Mouse (Mus musculus): Measurements from ENCODE around the gene Cyp4f14. TPM values are rescaled to one million over a fixed set of nuclear protein-coding genes. Genes with fewer than 3 reads are reported as not detected.
"Not testable (repeated sequence)": the region's sequence is repeated elsewhere in the genome, so short reads cannot be mapped to it uniquely, and the experiment has no call there.

The Cyp4f14 gene
- total RNA-seq, 2 experiments from 2014 or later = 4.1 to 5.4 TPM

DNA sequence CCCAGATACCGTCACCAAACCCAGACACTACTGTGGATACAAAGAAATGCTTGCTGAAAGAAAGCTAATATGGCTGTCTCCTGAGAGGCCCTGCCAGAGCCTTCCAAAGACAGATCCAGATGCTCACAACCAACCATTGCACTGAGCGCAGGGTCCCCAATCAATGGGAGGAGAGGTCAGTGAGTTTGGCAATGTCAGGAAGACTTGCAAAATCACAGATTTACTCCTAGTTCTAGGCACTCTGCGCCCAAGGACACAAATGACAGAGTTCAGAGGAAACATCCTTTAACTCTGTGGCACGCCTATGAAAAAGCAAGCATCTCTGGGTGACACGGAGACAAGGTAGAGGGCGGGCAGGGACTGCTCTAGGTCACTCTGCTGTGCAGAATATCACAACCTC is 27.5 kb downstream of the Cyp4f14 start:
- no peak overlapping the region for H3K27ac ChIP-seq
- no peak for TF ChIP-seq CTCF (conservative IDR thresholded peaks at IDR 0.05)
- no peak for DNase-seq (ENCODE audit: low spot score in 2 of 2)
- H3K4me3 ChIP-seq = no peak overlapping the region

DNA sequence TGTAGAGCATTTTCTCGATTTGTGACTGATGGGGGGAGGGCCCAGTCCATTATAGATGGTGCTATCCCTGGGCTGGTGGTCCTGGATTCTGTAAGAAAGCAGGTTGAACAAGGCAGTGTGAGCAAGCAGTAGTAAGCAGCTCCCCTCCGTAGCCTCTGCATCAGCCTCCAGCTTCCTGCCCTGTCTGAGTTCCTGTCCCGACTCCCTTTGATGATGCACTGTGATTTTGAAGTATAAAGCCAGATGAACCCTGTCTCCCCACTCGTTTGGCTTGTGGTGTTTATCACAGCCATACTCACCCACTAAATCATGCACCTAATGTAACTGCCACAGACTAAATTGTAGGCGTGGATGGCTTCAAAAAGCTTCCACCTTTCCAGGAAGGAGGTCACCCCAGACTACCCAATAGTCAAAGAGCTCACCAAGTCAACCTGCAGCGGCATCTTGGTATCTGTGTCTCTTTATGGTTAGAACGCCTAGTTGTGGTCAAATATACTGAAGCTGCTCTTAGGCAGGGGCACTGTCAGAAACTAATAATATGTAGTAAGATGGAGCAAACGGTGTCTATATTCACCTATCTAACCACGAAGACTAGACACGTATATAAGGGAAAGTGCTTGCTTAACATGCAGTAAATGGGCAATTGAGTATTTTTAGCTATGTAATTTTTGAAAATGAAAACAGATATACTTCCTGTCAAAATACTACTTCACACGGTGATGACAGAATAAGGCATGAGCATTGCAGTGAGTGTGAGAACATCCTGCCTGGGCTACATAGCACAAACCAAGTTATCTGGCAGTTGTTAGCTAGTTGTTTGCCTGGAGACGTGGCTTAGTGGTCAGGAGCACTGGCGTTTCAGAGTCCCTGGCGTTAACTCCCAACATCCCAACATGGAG is 36.6 kb downstream of the Cyp4f14 start:
- no peak for TF ChIP-seq CTCF (conservative IDR thresholded peaks at IDR 0.05)

DNA sequence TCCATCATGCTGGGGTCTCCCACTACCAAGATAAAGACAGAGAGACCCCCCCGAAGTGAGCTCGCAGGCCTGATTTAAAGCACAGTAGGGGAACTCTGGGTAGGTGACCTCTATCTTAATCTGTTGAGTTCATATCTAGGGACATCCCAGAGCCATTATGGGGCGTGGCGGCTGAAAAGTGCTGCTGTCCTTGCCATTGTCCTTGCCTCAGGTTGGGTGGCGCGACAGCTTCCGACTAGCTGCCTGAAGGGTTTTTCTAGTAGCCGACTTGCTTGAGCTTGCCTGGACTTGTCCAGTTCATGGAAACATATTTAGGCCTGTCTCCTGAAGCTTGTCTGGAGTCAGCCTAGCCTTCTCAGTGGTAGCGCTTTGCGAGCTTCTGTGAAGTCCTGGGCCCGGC is 38.4 kb downstream of the Cyp4f14 start:
- no peak overlapping the region for H3K27ac ChIP-seq
- TF ChIP-seq CTCF (conservative IDR thresholded peaks at IDR 0.05) = no peak
- DNase-seq (ENCODE audit: low spot score in 2 of 2) = no peak
- no peak overlapping the region for H3K4me3 ChIP-seq

More for the DNA sequence above, 36.6 kb downstream of the Cyp4f14 start:
- no peak for DNase-seq (ENCODE audit: low spot score in 2 of 2)
- no peak overlapping the region for H3K4me3 ChIP-seq
- H3K27ac ChIP-seq = no peak overlapping the region

DNA sequence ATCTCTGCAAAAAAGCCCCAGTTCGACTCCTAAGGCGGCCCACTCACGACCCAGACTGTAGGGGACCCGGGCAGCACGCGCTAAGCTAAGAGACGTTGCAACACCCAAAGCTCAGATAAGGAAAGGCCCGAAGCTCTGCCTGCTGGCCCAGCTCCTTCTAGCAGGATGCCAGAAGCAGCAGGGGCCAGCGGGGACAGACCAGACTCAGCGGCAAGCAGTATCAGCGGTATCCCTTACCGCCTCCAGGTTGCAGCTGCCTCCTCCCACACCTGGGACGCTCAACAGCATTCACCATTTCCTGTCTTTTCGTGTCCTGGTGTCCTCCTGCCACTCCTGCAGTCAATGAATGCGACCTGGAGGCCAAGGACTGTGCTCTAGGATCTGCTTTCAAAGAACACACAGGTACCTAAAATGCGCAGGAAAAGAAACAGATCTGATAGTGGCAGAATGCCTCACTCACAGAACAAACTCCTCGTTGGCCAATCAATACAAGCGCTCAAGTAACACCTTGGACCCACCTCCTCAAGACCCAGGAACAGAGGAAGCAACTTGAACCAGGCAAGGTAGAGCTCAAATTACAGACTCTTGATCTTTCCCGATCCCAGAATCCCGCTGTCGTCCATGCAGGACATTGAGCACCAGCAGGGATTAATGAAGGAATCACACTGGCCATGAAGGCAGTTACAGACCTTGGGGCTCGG is 39.5 kb downstream of the Cyp4f14 start:
- Histone ChIP-seq H3K4me3 (no peak overlapping the region), H3K27ac (no peak overlapping the region)
- DNase-seq (ENCODE audit: low spot score in 2 of 2) = no peak
- TF ChIP-seq CTCF (conservative IDR thresholded peaks at IDR 0.05) = no peak

DNA sequence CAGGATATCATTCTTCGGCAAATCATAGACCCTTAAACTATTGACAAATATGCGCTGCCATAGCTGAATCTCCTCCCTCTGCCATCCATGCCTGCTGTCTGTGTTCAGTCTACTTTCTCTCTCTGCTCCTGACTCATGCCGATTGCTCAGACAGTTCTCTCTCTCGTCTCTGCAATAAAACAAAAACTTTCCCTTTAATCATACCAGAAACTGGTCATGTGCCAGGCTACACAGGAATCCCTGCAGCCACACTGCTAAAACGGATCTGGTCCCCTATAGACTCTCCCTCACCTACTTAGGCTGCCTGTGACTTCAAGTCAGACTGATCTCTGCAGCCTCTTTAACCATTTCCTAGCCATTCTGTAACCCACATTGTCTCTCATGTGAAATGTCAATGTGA is 44.4 kb downstream of the Cyp4f14 start:
- Histone ChIP-seq H3K27ac (no peak overlapping the region), H3K4me3 (no peak overlapping the region)
- no peak for TF ChIP-seq CTCF (conservative IDR thresholded peaks at IDR 0.05)
- peak in 1 of 2 experiments; percentile 1 for DNase-seq (ENCODE audit: low spot score in 2 of 2)

DNA sequence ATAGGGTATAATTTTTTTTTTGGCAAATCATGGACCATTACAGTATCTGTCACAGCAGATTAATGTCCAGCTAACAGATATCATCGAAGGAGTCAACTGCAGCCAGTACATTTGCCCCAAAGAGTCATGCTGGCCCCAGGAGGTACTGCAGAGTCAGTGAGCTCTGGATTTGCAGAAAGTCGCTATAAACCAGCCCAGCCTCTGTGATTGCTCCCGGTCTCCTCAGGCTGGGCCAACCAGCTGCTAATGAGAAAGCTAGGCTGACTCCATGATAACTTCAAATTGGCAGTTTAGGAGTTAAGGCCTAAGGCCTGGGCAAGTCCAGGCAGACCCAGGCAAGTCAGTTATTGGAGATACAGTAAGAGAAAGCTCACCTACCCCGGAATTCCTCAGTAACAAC is 45.1 kb downstream of the Cyp4f14 start:
- TF ChIP-seq CTCF (conservative IDR thresholded peaks at IDR 0.05) = no peak
- no peak for DNase-seq (ENCODE audit: low spot score in 2 of 2)
- H3K4me3 ChIP-seq = no peak overlapping the region
- H3K27ac ChIP-seq = no peak overlapping the region

DNA sequence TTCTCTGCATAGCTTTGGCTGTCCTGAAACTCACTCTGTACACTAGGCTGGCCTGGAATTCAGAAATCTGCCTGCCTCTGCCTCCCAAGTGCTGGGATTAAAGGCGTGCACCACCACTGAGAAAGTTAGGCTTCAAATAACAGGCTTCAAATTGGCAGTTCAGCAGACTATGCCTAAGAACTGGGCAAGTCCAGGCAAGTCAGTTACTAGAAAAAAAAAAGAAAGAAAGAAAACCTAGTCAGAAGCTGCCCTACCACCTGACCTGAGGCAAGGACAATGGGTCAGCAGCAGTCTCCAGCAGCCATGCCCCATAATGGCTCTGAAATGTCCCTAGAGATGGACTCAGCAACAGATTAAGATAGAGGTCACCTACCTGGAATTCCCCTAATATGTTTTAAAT is 45.7 kb downstream of the Cyp4f14 start:
- no peak for DNase-seq (ENCODE audit: low spot score in 2 of 2)
- Histone ChIP-seq H3K27ac (no peak overlapping the region), H3K4me3 (no peak overlapping the region)
- TF ChIP-seq CTCF (conservative IDR thresholded peaks at IDR 0.05) = no peak

DNA sequence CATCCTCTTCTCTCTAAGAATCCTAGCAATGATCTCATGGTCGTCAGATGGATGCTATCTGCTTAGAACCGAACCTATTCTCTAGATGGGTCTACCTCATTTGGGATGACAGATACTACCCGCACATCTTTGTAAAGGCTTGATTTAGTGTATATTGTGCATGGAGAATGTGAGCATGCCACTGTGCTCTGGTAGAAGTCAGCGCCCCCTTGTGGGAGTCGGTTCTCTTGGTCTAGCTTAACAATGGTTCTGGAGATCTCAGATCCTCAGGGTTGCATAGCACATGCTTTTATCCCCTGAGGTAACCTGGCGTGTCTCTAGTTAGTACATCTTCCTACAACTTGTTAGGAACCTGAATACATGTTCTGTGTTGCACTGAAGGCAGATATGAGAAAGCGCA is 49.9 kb downstream of the Cyp4f14 start:
- DNase-seq (ENCODE audit: low spot score in 2 of 2); H3K4me3 ChIP-seq; H3K27ac ChIP-seq: not testable (repeated sequence)
- peak; percentile 24; the same call in 1 of the 2 replicates for TF ChIP-seq CTCF (conservative IDR thresholded peaks at IDR 0.05)

DNA sequence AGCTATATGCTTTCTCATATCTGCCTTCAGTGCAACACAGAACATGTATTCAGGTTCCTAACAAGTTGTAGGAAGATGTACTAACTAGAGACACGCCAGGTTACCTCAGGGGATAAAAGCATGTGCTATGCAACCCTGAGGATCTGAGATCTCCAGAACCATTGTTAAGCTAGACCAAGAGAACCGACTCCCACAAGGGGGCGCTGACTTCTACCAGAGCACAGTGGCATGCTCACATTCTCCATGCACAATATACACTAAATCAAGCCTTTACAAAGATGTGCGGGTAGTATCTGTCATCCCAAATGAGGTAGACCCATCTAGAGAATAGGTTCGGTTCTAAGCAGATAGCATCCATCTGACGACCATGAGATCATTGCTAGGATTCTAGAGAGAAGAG is 60.4 kb downstream of the Cyp4f14 start:
- H3K27ac ChIP-seq; H3K4me3 ChIP-seq; DNase-seq (ENCODE audit: low spot score in 2 of 2): not testable (repeated sequence)

Other genes with a start within 250 kb of the Cyp4f14 start
- 10 to 100 TPM; 16.7 to 20.7 TPM for gene Cyp4f15, start 231.7 kb downstream of the Cyp4f14 start, total RNA-seq (2021)
- 10 to 100 TPM; 89.6 to 97.0 TPM for gene Zfp871, start 129.1 kb downstream of the Cyp4f14 start, total RNA-seq (2021)
- 1 to 10 TPM; 6.3 to 7.3 TPM for gene Zfp811, start 107.4 kb downstream of the Cyp4f14 start, total RNA-seq (2021)
- gene Zfp799, start 87.1 kb downstream of the Cyp4f14 start, total RNA-seq (2021) = 10 to 100 TPM; 30.7 to 34.6 TPM
- 10 to 100 TPM; 10.4 to 10.9 TPM for gene Zfp870, start 25.7 kb downstream of the Cyp4f14 start, total RNA-seq (2021)
- gene Cyp4f13, start 30.1 kb upstream of the Cyp4f14 start, total RNA-seq (2021) = 10 to 100 TPM; 23.7 to 27.6 TPM
- 1 to 10 TPM; 5.6 to 6.5 TPM for gene Zfp472, start 48.5 kb upstream of the Cyp4f14 start, total RNA-seq (2021)
- gene Zfp952, start 75.8 kb upstream of the Cyp4f14 start, total RNA-seq (2021) = 10 to 100 TPM; 17.9 to 19.0 TPM
- 10 to 100 TPM; 19.3 to 21.9 TPM for gene Zfp763, start 116.1 kb upstream of the Cyp4f14 start, total RNA-seq (2021)
- not detected for gene 4921501E09Rik, start 150.7 kb upstream of the Cyp4f14 start, total RNA-seq (2021)
- 10 to 100 TPM; 17.3 to 21.8 TPM for gene Zfp563, start 172.0 kb upstream of the Cyp4f14 start, total RNA-seq (2021)
- gene Morc2b, start 222.3 kb upstream of the Cyp4f14 start, total RNA-seq (2021) = 1 to 10 TPM; 3.2 to 3.4 TPM

All from layer of hippocampus, adult 2 months (tissue).